Mouse (Mus musculus): ENCODE data around the gene Nfasc. TPM values are rescaled to one million over a fixed set of nuclear protein-coding genes. Genes with fewer than 3 reads are reported as not detected.

The Nfasc gene
- polyA plus RNA-seq, 1 experiment from 2014 or later = 5.6 TPM

GRCm38 (mm10) chr1:132628183-132628582 is 113.4 kb downstream of the Nfasc start:
- no peaks in the 10 kb centered on the region for H3K27me3 ChIP-seq (replicated peaks; ENCODE audit: control insufficient read depth, insufficient read depth, low read length)
- H3K4me2 ChIP-seq (ENCODE audit: low read length) = no peak overlapping the region
- ATAC-seq (replicated peaks; ENCODE audit: low FRiP score, low TSS enrichment, low read depth) (no peak), DNase-seq (ENCODE audit: low spot score) (no peak)
- no peak overlapping the region for H3K4me3 ChIP-seq (ENCODE audit: low read depth, low read length)
- no peaks in the 10 kb centered on the region for H3K36me3 ChIP-seq (ENCODE audit: control insufficient read depth, insufficient read depth, low read length)
- no peaks in the 10 kb centered on the region for H3K9me3 ChIP-seq (ENCODE audit: control insufficient read depth, low read length)
- no peak overlapping the region for H3K9ac ChIP-seq (ENCODE audit: low read length)
- no peaks in the 10 kb centered on the region for H3K4me1 ChIP-seq (replicated peaks; ENCODE audit: control insufficient read depth, insufficient read depth, low read length)
- 92% methylated on average over 8 of the region's 8 CpGs for WGBS
- H3K27ac ChIP-seq (ENCODE audit: low read depth) = no peak overlapping the region

GRCm38 (mm10) chr1:132626125-132626756 is 115.4 kb downstream of the Nfasc start:
- H3K36me3 ChIP-seq (ENCODE audit: control insufficient read depth, insufficient read depth, low read length) = no peaks in the 10 kb centered on the region
- DNase-seq (ENCODE audit: low spot score) (no peak), ATAC-seq (replicated peaks; ENCODE audit: low FRiP score, low TSS enrichment, low read depth) (no peak)
- no peaks in the 10 kb centered on the region for H3K27me3 ChIP-seq (replicated peaks; ENCODE audit: control insufficient read depth, insufficient read depth, low read length)
- H3K9me3 ChIP-seq (ENCODE audit: control insufficient read depth, low read length) = no peaks in the 10 kb centered on the region
- WGBS = 73% methylated on average over 7 of the region's 7 CpGs
- no peak overlapping the region for H3K27ac ChIP-seq (ENCODE audit: low read depth)
- no peak overlapping the region for H3K4me2 ChIP-seq (ENCODE audit: low read length)
- no peak overlapping the region for H3K4me3 ChIP-seq (ENCODE audit: low read depth, low read length)
- H3K9ac ChIP-seq (ENCODE audit: low read length) = no peak overlapping the region
- H3K4me1 ChIP-seq (replicated peaks; ENCODE audit: control insufficient read depth, insufficient read depth, low read length) = no peaks in the 10 kb centered on the region

GRCm38 (mm10) chr1:132625034-132625433 is 116.6 kb downstream of the Nfasc start:
- 62% methylated on average over 6 of the region's 6 CpGs for WGBS
- Histone ChIP-seq H3K36me3 (ENCODE audit: control insufficient read depth, insufficient read depth, low read length) (no peaks in the 10 kb centered on the region), H3K4me1 (replicated peaks; ENCODE audit: control insufficient read depth, insufficient read depth, low read length) (no peaks in the 10 kb centered on the region), H3K4me2 (ENCODE audit: low read length) (no peak overlapping the region), H3K9me3 (ENCODE audit: control insufficient read depth, low read length) (no peaks in the 10 kb centered on the region), H3K27me3 (replicated peaks; ENCODE audit: control insufficient read depth, insufficient read depth, low read length) (no peaks in the 10 kb centered on the region), H3K27ac (ENCODE audit: low read depth) (no peak overlapping the region), H3K9ac (ENCODE audit: low read length) (no peak overlapping the region), H3K4me3 (ENCODE audit: low read depth, low read length) (no peak overlapping the region)
- ATAC-seq (replicated peaks; ENCODE audit: low FRiP score, low TSS enrichment, low read depth) (no peak), DNase-seq (ENCODE audit: low spot score) (no peak)

- Histone ChIP-seq H3K4me2 (ENCODE audit: low read length) (no peak overlapping the region), H3K4me3 (ENCODE audit: low read depth, low read length) (no peak overlapping the region), H3K27ac (ENCODE audit: low read depth) (no peak overlapping the region), H3K9me3 (ENCODE audit: control insufficient read depth, low read length) (no peaks in the 10 kb centered on the region), H3K4me1 (replicated peaks; ENCODE audit: control insufficient read depth, insufficient read depth, low read length) (no peaks in the 10 kb centered on the region), H3K9ac (ENCODE audit: low read length) (no peak overlapping the region), H3K27me3 (replicated peaks; ENCODE audit: control insufficient read depth, insufficient read depth, low read length) (no peaks in the 10 kb centered on the region), H3K36me3 (ENCODE audit: control insufficient read depth, insufficient read depth, low read length) (no peaks in the 10 kb centered on the region)
- WGBS = 35% methylated on average over 1 of the region's 1 CpGs
- ATAC-seq (replicated peaks; ENCODE audit: low FRiP score, low TSS enrichment, low read depth) (no peak), DNase-seq (ENCODE audit: low spot score) (no peak)
Observed at GRCm38 (mm10) chr1:132624466-132624865, 117.1 kb downstream of the Nfasc start.

- H3K36me3 ChIP-seq (ENCODE audit: control insufficient read depth, insufficient read depth, low read length) = no peaks in the 10 kb centered on the region
- H3K27ac ChIP-seq (ENCODE audit: low read depth) = no peak overlapping the region
- DNase-seq (ENCODE audit: low spot score) (no peak), ATAC-seq (replicated peaks; ENCODE audit: low FRiP score, low TSS enrichment, low read depth) (no peak)
- H3K9me3 ChIP-seq (ENCODE audit: control insufficient read depth, low read length) = no peaks in the 10 kb centered on the region
- no peak overlapping the region for H3K9ac ChIP-seq (ENCODE audit: low read length)
- no peaks in the 10 kb centered on the region for H3K27me3 ChIP-seq (replicated peaks; ENCODE audit: control insufficient read depth, insufficient read depth, low read length)
- 30% methylated on average over 14 of the region's 14 CpGs for WGBS
- H3K4me2 ChIP-seq (ENCODE audit: low read length) = no peak overlapping the region
- H3K4me1 ChIP-seq (replicated peaks; ENCODE audit: control insufficient read depth, insufficient read depth, low read length) = no peaks in the 10 kb centered on the region
- H3K4me3 ChIP-seq (ENCODE audit: low read depth, low read length) = no peak overlapping the region
Observed at GRCm38 (mm10) chr1:132623641-132624336, 117.8 kb downstream of the Nfasc start.

GRCm38 (mm10) chr1:132612066-132612465 is 129.5 kb downstream of the Nfasc start:
- no peak for DNase-seq (ENCODE audit: low spot score)
- Histone ChIP-seq H3K9me3 (ENCODE audit: control insufficient read depth, low read length) (no peaks in the 10 kb centered on the region), H3K9ac (ENCODE audit: low read length) (no peak overlapping the region), H3K27me3 (replicated peaks; ENCODE audit: control insufficient read depth, insufficient read depth, low read length) (no peaks in the 10 kb centered on the region), H3K4me3 (ENCODE audit: low read depth, low read length) (no peak overlapping the region), H3K4me1 (replicated peaks; ENCODE audit: control insufficient read depth, insufficient read depth, low read length) (no peaks in the 10 kb centered on the region), H3K36me3 (ENCODE audit: control insufficient read depth, insufficient read depth, low read length) (no peaks in the 10 kb centered on the region), H3K27ac (ENCODE audit: low read depth) (no peak overlapping the region), H3K4me2 (ENCODE audit: low read length) (no peak overlapping the region)
- 82% methylated on average over 4 of the region's 4 CpGs for WGBS
- no peak for ATAC-seq (replicated peaks; ENCODE audit: low FRiP score, low TSS enrichment, low read depth)

GRCm38 (mm10) chr1:132609048-132609634 is 132.5 kb downstream of the Nfasc start:
- DNase-seq (ENCODE audit: low spot score) (peak; percentile 85), ATAC-seq (replicated peaks; ENCODE audit: low FRiP score, low TSS enrichment, low read depth) (0 out of 2 replicates have a peak, but pooled peaks have one; percentile 50)
- H3K4me2 ChIP-seq (ENCODE audit: low read length) = no peak overlapping the region

GRCm38 (mm10) chr1:132602161-132602560 is 139.4 kb downstream of the Nfasc start:
- peak; percentile 59; the same call in 1 of the 2 replicates for ATAC-seq (replicated peaks; ENCODE audit: low FRiP score, low TSS enrichment, low read depth)
- H3K27ac ChIP-seq (ENCODE audit: low read depth) = no peak overlapping the region
- no peak overlapping the region for H3K4me3 ChIP-seq (ENCODE audit: low read depth, low read length)
- no peaks in the 10 kb centered on the region for H3K4me1 ChIP-seq (replicated peaks; ENCODE audit: control insufficient read depth, insufficient read depth, low read length)
- no peak for DNase-seq (ENCODE audit: low spot score)
- no peaks in the 10 kb centered on the region for H3K36me3 ChIP-seq (ENCODE audit: control insufficient read depth, insufficient read depth, low read length)
- 54% methylated on average over 8 of the region's 8 CpGs for WGBS
- no peaks in the 10 kb centered on the region for H3K27me3 ChIP-seq (replicated peaks; ENCODE audit: control insufficient read depth, insufficient read depth, low read length)
- H3K9ac ChIP-seq (ENCODE audit: low read length) = no peak overlapping the region
- no peaks in the 10 kb centered on the region for H3K9me3 ChIP-seq (ENCODE audit: control insufficient read depth, low read length)
- H3K4me2 ChIP-seq (ENCODE audit: low read length) = no peak overlapping the region

More at GRCm38 (mm10) chr1:132609048-132609634, 132.5 kb downstream of the Nfasc start:
- no peaks in the 10 kb centered on the region for H3K4me1 ChIP-seq (replicated peaks; ENCODE audit: control insufficient read depth, insufficient read depth, low read length)
- no peak overlapping the region for H3K27ac ChIP-seq (ENCODE audit: low read depth)
- H3K36me3 ChIP-seq (ENCODE audit: control insufficient read depth, insufficient read depth, low read length) = no peaks in the 10 kb centered on the region
- no peaks in the 10 kb centered on the region for H3K9me3 ChIP-seq (ENCODE audit: control insufficient read depth, low read length)
- no peaks in the 10 kb centered on the region for H3K27me3 ChIP-seq (replicated peaks; ENCODE audit: control insufficient read depth, insufficient read depth, low read length)
- H3K4me3 ChIP-seq (ENCODE audit: low read depth, low read length) = no peak overlapping the region
- WGBS = 32% methylated on average over 4 of the region's 4 CpGs
- no peak overlapping the region for H3K9ac ChIP-seq (ENCODE audit: low read length)
